Mouse (Mus musculus) embryonic facial prominence, embryonic 10.5 days (tissue): ENCODE measurements around the gene Asb8. TPM values are rescaled to one million over a fixed set of nuclear protein-coding genes. Genes with fewer than 3 reads are reported as not detected.
A peak's percentile ranks its signal among the peaks of the same experiment; 100 is the strongest.

Source experiments
- DNase-seq: peaks from one replicate; pipeline ENCODE4 v3.0.0-alpha.2; 2017; ENCODE audit warnings: low spot score
- H3K27ac ChIP-seq: fragments of 300-500 bp; sonication (generic); replicated peaks from 2 replicates; pipeline ENCODE4 v1.5.1; 2016; ENCODE audit warnings: mild to moderate bottlenecking
- H3K27me3 ChIP-seq: fragments of 300-500 bp; sonication (generic); replicated peaks from 2 replicates; pipeline ENCODE4 v1.6.1; 2016; ENCODE audit warnings: low read depth, mild to moderate bottlenecking; ENCODE audit not compliant: poor library complexity, severe bottlenecking
- H3K36me3 ChIP-seq: fragments of 300-500 bp; sonication (generic); replicated peaks from 2 replicates; pipeline ENCODE4 v1.6.1; 2016; ENCODE audit warnings: mild to moderate bottlenecking, moderate library complexity
- H3K4me1 ChIP-seq: fragments of 300-500 bp; sonication (generic); 2 replicates; pipeline ENCODE4 v1.6.1; 2016
- H3K4me3 ChIP-seq: fragments of 300-500 bp; sonication (generic); 2 replicates; pipeline ENCODE4 v1.5.1; 2016; ENCODE audit warnings: mild to moderate bottlenecking, moderate library complexity
- H3K9me3 ChIP-seq: fragments of 300-500 bp; sonication (generic); 2 replicates; pipeline ENCODE4 v1.6.1; 2016; ENCODE audit warnings: mild to moderate bottlenecking
- WGBS: fragments of 180-500 bp; shearing (Covaris S2); methylation state at CpG from one replicate; pipeline ENCODE4 v1.1.7; 2016; 5-methylcytosine and 5-hydroxymethylcytosine counted together
- polyA plus RNA-seq: library from polyadenylated mRNA; unstranded; fragments of >200 nt; fragmentation: Nextera tagmentation; extraction: Ambion mirVana; gene quantifications from 2 replicates; pipeline ENCODE4 v1.2.1, GENCODE M21; 2016

Gene Asb8
- polyA plus RNA-seq: 38.0 and 43.2 TPM in 2 replicates

DNA sequence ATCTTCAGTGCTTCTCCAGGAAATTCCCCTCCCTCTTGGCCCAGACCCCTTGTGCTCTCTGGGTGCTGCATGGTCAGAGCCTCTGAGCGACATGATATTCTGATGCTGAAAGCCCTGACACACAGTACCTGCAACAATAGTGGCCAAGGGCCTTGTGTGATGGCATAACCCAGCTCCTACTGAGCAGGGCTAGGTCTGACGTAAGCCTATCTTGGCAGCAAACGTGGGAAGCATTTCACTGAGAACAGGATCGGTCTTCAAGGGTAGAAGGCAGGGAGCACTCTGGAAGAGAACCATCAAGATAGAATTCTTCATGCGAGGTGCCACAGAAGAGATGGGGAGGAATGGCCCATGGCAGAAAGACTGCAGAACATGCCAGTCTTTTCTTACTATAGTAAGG lies at the start of gene Asb8:
Asb8 (minus strand) TSS at position 101 of the 400 bp plus-strand sequence.
- 80% methylated on average over 5 of the region's 5 CpGs for WGBS
- peaks cover 37% of the 10 kb centered on the region for H3K4me1 ChIP-seq

DNA sequence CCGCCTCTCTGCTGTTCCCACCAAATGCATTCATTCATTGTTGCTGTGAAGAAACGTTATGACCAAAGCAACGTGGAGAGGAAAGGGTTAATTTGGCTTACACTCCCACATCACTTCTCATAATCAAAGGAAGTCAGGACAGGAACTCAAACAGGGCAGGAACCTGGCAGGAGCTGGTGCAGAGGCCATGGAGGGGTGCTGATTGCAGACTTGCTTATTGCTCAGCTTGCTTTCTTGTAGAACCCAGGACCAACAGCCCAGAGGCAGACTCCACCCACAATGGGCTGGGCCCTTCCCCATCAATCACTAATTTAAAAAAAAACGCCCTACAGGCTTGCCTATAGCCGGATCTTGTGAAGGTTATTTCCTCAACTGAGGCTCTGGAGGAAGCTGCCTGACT lies 48.7 kb upstream of the Asb8 start:
- H3K27ac ChIP-seq: no peak overlapping the region
- no peaks in the 10 kb centered on the region for H3K9me3 ChIP-seq
- no peak overlapping the region for H3K4me3 ChIP-seq
- 77% methylated on average over 5 of the region's 5 CpGs for WGBS
- no peaks in the 10 kb centered on the region for H3K27me3 ChIP-seq
- H3K36me3 ChIP-seq: no peaks in the 10 kb centered on the region
- H3K4me1 ChIP-seq: no peaks in the 10 kb centered on the region
- no peak for DNase-seq

More for the DNA sequence above, at the start of gene Asb8:
- Histone ChIP-seq H3K27me3 (peaks cover 63% of the 10 kb centered on the region), H3K4me3 (no peak within 1 kb of the TSS), H3K9me3 (no peaks in the 10 kb centered on the region), H3K27ac (no peak within 1 kb of the TSS), H3K36me3 (no peaks in the 10 kb centered on the region)
- DNase-seq: no peak

GRCm38 (mm10) chr15:98213336-98213870 lies 48.0 kb upstream of the Asb8 start:
- WGBS: 81% methylated on average over 5 of the region's 5 CpGs

DNA sequence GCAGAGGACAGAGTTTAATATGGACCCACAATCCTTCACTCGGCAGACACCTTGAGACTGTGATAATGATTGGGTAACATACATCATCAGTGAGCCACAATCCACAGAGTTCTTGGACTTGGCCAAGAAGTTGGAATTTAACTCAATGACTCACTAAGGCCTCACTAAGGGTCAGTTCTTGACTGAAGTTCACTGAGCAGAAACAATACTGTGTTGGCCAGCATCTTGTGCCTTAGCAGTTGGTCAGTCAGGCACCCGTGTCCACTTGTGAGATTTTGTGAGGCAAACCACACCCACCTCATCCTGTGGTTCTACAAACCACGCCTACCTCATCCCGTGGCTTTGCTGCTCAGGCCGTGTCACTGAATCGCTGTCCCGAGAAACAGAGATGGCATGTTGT lies 44.3 kb upstream of the Asb8 start:
- 83% methylated on average over 7 of the region's 7 CpGs for WGBS
- no peak overlapping the region for H3K27ac ChIP-seq
- H3K4me1 ChIP-seq: no peaks in the 10 kb centered on the region

More at GRCm38 (mm10) chr15:98213336-98213870, 48.0 kb upstream of the Asb8 start:
- H3K4me1 ChIP-seq: no peaks in the 10 kb centered on the region
- no peak overlapping the region for H3K4me3 ChIP-seq
- no peak overlapping the region for H3K27ac ChIP-seq
- H3K27me3 ChIP-seq: no peaks in the 10 kb centered on the region
- no peak for DNase-seq
- no peaks in the 10 kb centered on the region for H3K36me3 ChIP-seq
- H3K9me3 ChIP-seq: no peaks in the 10 kb centered on the region

GRCm38 (mm10) chr15:98195442-98195841 lies 30.0 kb upstream of the Asb8 start, which contains the start of gene Olfr288:
Gene Olfr288 (minus strand): TSS chr15:98195542.
- H3K4me1 ChIP-seq: no peaks in the 10 kb centered on the region
- no peak for DNase-seq
- H3K4me3 ChIP-seq: no peak within 1 kb of the TSS
- no peaks in the 10 kb centered on the region for H3K27me3 ChIP-seq
- 71% methylated on average over 3 of the region's 3 CpGs for whole genome bisulfite sequencing
- H3K27ac ChIP-seq: no peak within 1 kb of the TSS
- H3K36me3 ChIP-seq: no peaks in the 10 kb centered on the region
- no peaks in the 10 kb centered on the region for H3K9me3 ChIP-seq

More for the DNA sequence above, 44.3 kb upstream of the Asb8 start:
- H3K36me3 ChIP-seq: no peaks in the 10 kb centered on the region
- H3K9me3 ChIP-seq: no peaks in the 10 kb centered on the region
- no peak for DNase-seq
- no peaks in the 10 kb centered on the region for H3K27me3 ChIP-seq
- no peak overlapping the region for H3K4me3 ChIP-seq

DNA sequence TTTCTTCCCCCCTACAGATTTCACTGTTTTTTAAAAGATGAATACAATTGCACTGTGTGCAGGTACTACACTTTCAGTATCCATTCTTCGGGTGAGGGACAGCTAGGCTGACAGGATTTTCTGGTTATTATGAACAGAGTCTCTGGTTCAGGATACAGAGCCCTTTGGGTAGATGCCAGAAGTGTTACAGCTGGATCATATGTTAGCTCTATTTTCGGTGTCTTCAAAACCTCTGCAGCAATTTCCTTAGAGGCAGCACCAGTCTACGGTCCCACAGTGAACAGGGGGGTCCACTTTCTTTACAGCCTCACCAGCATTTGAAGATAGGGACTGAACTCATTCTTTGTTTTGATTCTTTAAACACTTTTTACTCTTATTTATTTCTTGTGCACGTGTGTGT lies 19.0 kb upstream of the Asb8 start:
- Histone ChIP-seq H3K4me3 (no peak overlapping the region), H3K4me1 (peaks cover 16% of the 10 kb centered on the region), H3K27me3 (peaks cover 10% of the 10 kb centered on the region), H3K36me3 (no peaks in the 10 kb centered on the region), H3K27ac (no peak overlapping the region), H3K9me3 (no peaks in the 10 kb centered on the region)
- no peak for DNase-seq
- 75% methylated on average over 4 of the region's 4 CpGs for WGBS

- Histone ChIP-seq H3K27ac (no peak overlapping the region), H3K36me3 (no peaks in the 10 kb centered on the region), H3K9me3 (no peaks in the 10 kb centered on the region), H3K4me3 (no peak overlapping the region), H3K4me1 (peaks cover 16% of the 10 kb centered on the region), H3K27me3 (peaks cover 30% of the 10 kb centered on the region)
- 70% methylated on average over 12 of the region's 12 CpGs for WGBS
- DNase-seq: no peak
Observed at GRCm38 (mm10) chr15:98181856-98182570, 16.6 kb upstream of the Asb8 start.

- Histone ChIP-seq H3K27ac (peak overlapping the region; percentile 45), H3K36me3 (no peaks in the 10 kb centered on the region), H3K4me3 (peak overlapping the region; percentile 64), H3K4me1 (peaks cover 16% of the 10 kb centered on the region), H3K9me3 (no peaks in the 10 kb centered on the region), H3K27me3 (peaks cover 32% of the 10 kb centered on the region)
- under 1% methylated on average over 30 of the region's 30 CpGs for WGBS
- DNase-seq: peak; percentile 96
Observed at GRCm38 (mm10) chr15:98181132-98181711, 15.8 kb upstream of the Asb8 start.

- Histone ChIP-seq H3K9me3 (no peaks in the 10 kb centered on the region), H3K4me1 (peaks cover 16% of the 10 kb centered on the region), H3K27me3 (peaks cover 32% of the 10 kb centered on the region), H3K36me3 (no peaks in the 10 kb centered on the region), H3K4me3 (peak overlapping the region; percentile 64), H3K27ac (peak overlapping the region; percentile 45)
- WGBS: 5% methylated on average over 26 of the region's 26 CpGs
- no peak for DNase-seq
Observed at GRCm38 (mm10) chr15:98180567-98181131, 15.2 kb upstream of the Asb8 start.

DNA sequence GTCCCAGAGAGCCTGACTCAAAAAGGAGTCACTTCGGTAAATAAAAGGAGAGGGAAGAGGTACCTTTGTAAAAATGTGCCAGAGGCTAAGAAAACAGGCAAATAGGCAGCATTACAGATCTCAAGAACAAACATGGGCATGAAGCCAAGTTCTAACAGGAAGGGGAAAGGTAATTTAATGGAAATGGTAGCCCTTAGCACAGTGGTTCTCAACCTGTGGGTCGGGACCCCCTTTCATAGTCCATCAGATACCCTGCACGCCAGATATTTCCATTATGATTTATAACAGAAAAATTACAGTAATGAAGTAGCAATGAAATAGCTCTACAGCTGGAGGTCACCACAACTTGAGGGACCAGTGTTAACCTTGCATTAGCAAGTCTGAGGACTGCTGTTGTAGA lies 11.9 kb upstream of the Asb8 start:
- no peaks in the 10 kb centered on the region for H3K36me3 ChIP-seq
- no peak overlapping the region for H3K27ac ChIP-seq
- 85% methylated on average over 3 of the region's 3 CpGs for WGBS
- H3K4me1 ChIP-seq: peaks cover 14% of the 10 kb centered on the region
- no peak for DNase-seq
- H3K9me3 ChIP-seq: no peaks in the 10 kb centered on the region
- H3K27me3 ChIP-seq: peaks cover 52% of the 10 kb centered on the region
- no peak overlapping the region for H3K4me3 ChIP-seq

DNA sequence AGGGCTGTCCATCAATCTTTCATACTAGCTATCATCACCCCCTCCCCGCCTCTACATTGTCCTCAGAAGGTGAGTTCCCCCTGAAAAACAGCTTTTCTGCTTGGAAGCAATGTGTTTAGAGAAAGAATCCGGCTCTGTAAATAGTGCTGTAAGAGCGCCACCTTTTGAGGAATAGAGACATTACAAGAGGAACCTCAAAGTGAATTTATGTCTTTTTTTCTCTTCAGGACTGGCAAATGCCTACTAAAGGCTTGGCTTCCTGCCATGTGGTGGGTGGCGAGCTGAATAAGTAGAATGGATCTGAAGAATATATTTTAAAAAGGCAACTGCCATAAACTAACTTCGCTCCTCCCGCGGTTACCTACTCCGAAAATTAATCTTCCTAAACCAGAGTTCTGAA lies 8.4 kb upstream of the Asb8 start:
- Histone ChIP-seq H3K27ac (no peak overlapping the region), H3K9me3 (no peaks in the 10 kb centered on the region), H3K4me3 (no peak overlapping the region), H3K4me1 (peaks cover 6% of the 10 kb centered on the region), H3K36me3 (no peaks in the 10 kb centered on the region), H3K27me3 (peaks cover 71% of the 10 kb centered on the region)
- 41% methylated on average over 8 of the region's 8 CpGs for WGBS
- no peak for DNase-seq

GRCm38 (mm10) chr15:98172113-98172512 lies 6.7 kb upstream of the Asb8 start:
- no peaks in the 10 kb centered on the region for H3K9me3 ChIP-seq
- H3K27ac ChIP-seq: no peak overlapping the region
- DNase-seq: no peak
- H3K36me3 ChIP-seq: no peaks in the 10 kb centered on the region
- 71% methylated on average over 5 of the region's 5 CpGs for WGBS
- no peak overlapping the region for H3K4me3 ChIP-seq
- H3K4me1 ChIP-seq: peaks cover 22% of the 10 kb centered on the region
- H3K27me3 ChIP-seq: peaks cover 74% of the 10 kb centered on the region
